Mouse (Mus musculus): ENCODE results near the gene Psma3. TPM values are rescaled to one million over a fixed set of nuclear protein-coding genes. Genes with fewer than 3 reads are reported as not detected.
A peak's percentile ranks its signal among the peaks of the same experiment; 100 is the strongest.

Gene Psma3
- total RNA-seq, 2 experiments from 2014 or later: 399 to 428 TPM

GRCm38 (mm10) chr12:71040462-71040861 lies 66.0 kb downstream of the Psma3 start:
- ATAC-seq (replicated peaks; ENCODE audit: low FRiP score, low TSS enrichment, poor library complexity, severe bottlenecking): peak; percentile 56

GRCm38 (mm10) chr12:71042451-71042850 lies 68.0 kb downstream of the Psma3 start:
- no peak for ATAC-seq (replicated peaks; ENCODE audit: low FRiP score, low TSS enrichment, poor library complexity, severe bottlenecking)

DNA sequence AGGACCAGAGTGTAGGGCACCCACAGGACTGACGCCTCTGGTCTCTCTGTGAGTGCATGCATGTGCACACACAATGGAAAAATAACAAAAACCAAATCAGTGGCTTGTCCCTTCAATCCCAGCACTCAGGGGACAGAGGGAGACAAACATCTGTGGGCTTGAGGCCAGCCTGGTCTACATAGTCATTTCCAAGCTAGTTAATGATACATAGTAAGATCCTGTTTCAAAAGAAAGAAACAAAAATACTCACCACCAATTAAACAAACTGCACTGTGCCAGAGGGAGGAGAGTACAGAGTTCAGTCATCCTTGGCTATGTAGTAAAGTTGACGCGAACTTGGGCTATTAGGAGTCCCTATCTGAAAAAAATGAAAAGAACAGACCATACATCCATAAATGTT lies 69.2 kb downstream of the Psma3 start:
- no peak for ATAC-seq (replicated peaks; ENCODE audit: low FRiP score, low TSS enrichment, poor library complexity, severe bottlenecking)

GRCm38 (mm10) chr12:71044488-71044887 lies 70.1 kb downstream of the Psma3 start:
- no peak for ATAC-seq (replicated peaks; ENCODE audit: low FRiP score, low TSS enrichment, poor library complexity, severe bottlenecking)

Other genes starting within 250 kb of the Psma3 start
- 3.0 and 3.6 TPM in 2 replicates for gene Frmd6, start 149.1 kb upstream of the Psma3 start, total RNA-seq (2014; fragmentation: Nextera tagmentation)
- 2.3 and 5.4 TPM in 2 replicates for gene Frmd6, start 149.1 kb upstream of the Psma3 start, total RNA-seq (2017)
- gene Actr10, start 36.8 kb upstream of the Psma3 start, total RNA-seq (2014; fragmentation: Nextera tagmentation): 52.7 and 85.1 TPM in 2 replicates
- gene Actr10, start 36.8 kb upstream of the Psma3 start, total RNA-seq (2017): 54.8 and 65.0 TPM in 2 replicates
- 23.4 and 36.3 TPM in 2 replicates for gene Arid4a, start 41.4 kb downstream of the Psma3 start, total RNA-seq (2014; fragmentation: Nextera tagmentation)
- gene Arid4a, start 41.4 kb downstream of the Psma3 start, total RNA-seq (2017): 58.0 and 58.9 TPM in 2 replicates
- gene Tomm20l, start 136.8 kb downstream of the Psma3 start, total RNA-seq (2014; fragmentation: Nextera tagmentation): not detected in 2 replicates
- gene Tomm20l, start 136.8 kb downstream of the Psma3 start, total RNA-seq (2017): not detected in 2 replicates
- 113 and 144 TPM in 2 replicates for gene Timm9, start 162.1 kb downstream of the Psma3 start, total RNA-seq (2014; fragmentation: Nextera tagmentation)
- gene Timm9, start 162.1 kb downstream of the Psma3 start, total RNA-seq (2017): 93.4 and 95.5 TPM in 2 replicates
- gene 2700049A03Rik, start 162.2 kb downstream of the Psma3 start, total RNA-seq (2014; fragmentation: Nextera tagmentation): 17.9 and 23.2 TPM in 2 replicates
- gene 2700049A03Rik, start 162.2 kb downstream of the Psma3 start, total RNA-seq (2017): 12.2 and 14.7 TPM in 2 replicates